Mouse (Mus musculus) left cerebral cortex, postnatal 10 days (tissue): ENCODE measurements around the gene Lrrc37a. TPM values are rescaled to one million over a fixed set of nuclear protein-coding genes. Genes with fewer than 3 reads are reported as not detected.
A peak's percentile ranks its signal among the peaks of the same experiment; 100 is the strongest.
"Not testable (repeated sequence)": the region's sequence is repeated elsewhere in the genome, so short reads cannot be mapped to it uniquely, and the experiment has no call there.

Experiments used
- DNase-seq, 2 experiments: peaks; one replicate each; pipeline ENCODE4 v3.0.0; 2021 to 2022; ENCODE audit warnings: low spot score in 2 of 2, mixed read lengths in 1 of 2; ENCODE audit errors: extremely low spot score in 1 of 2
- intact Hi-C: fragments of 180-260 bp; cut with DNase I; formaldehyde crosslinking; loops from one replicate; pipeline ENCODE4 v1.15.1; 2025
- total RNA-seq, 2 experiments: library from RNA; stranded (reverse); gene quantifications; 2 replicates each; pipeline ENCODE4 v1.2.3; 2021

Gene Lrrc37a
- total RNA-seq = not detected

- intact Hi-C loops = no loop called here
- DNase-seq = no peak
These were observed at the start of gene Lrrc37a for GRCm38 (mm10) chr11:103504497-103504896. Lrrc37a (minus strand) TSS chr11:103504597.

GRCm38 (mm10) chr11:103534973-103535372 lies 30.6 kb upstream of the Lrrc37a start:
- intact Hi-C loops, DNase-seq: not testable (repeated sequence)

GRCm38 (mm10) chr11:103512111-103512510 lies 7.7 kb upstream of the Lrrc37a start:
- no peak for DNase-seq
- intact Hi-C loops = no loop called here

- intact Hi-C loops = no loop called here
- DNase-seq = no peak
These were observed 40.0 kb downstream of the Lrrc37a start for GRCm38 (mm10) chr11:103464443-103464842.

GRCm38 (mm10) chr11:103451105-103451504 lies 53.3 kb downstream of the Lrrc37a start:
- DNase-seq, intact Hi-C loops: not testable (repeated sequence)

- DNase-seq, intact Hi-C loops: not testable (repeated sequence)
These were observed 54.7 kb downstream of the Lrrc37a start for GRCm38 (mm10) chr11:103449721-103450120.

GRCm38 (mm10) chr11:103443678-103444077 lies 60.7 kb downstream of the Lrrc37a start:
- DNase-seq = no peak
- intact Hi-C loops = no loop called here

- intact Hi-C loops = no loop called here
- no peak for DNase-seq
These were observed 68.1 kb downstream of the Lrrc37a start for GRCm38 (mm10) chr11:103436282-103436681.

GRCm38 (mm10) chr11:103425031-103425430 lies 79.4 kb downstream of the Lrrc37a start:
- intact Hi-C loops = no loop called here

GRCm38 (mm10) chr11:103419667-103420066 lies 84.7 kb downstream of the Lrrc37a start:
- no peak for DNase-seq
- intact Hi-C loops = loop anchor here (5.0 kb wide), 1 partner anchor 138 kb away; no protein-coding TSS in a partner anchor

More at GRCm38 (mm10) chr11:103425031-103425430, 79.4 kb downstream of the Lrrc37a start:
- DNase-seq = no peak

GRCm38 (mm10) chr11:103419226-103419625 lies 85.2 kb downstream of the Lrrc37a start:
- DNase-seq = peak in 1 of 2 experiments; percentile 44
- intact Hi-C loops = no loop called here

GRCm38 (mm10) chr11:103413516-103413915 lies 90.9 kb downstream of the Lrrc37a start:
- intact Hi-C loops = no loop called here
- DNase-seq = no peak

GRCm38 (mm10) chr11:103412950-103413423 lies 91.4 kb downstream of the Lrrc37a start:
- peak in 1 of 2 experiments; percentile 34 for DNase-seq
- intact Hi-C loops = no loop called here

GRCm38 (mm10) chr11:103411981-103412949 lies 92.1 kb downstream of the Lrrc37a start, which contains the start of gene Plekhm1:
Plekhm1 (minus strand) TSS chr11:103412687.
- DNase-seq = peak; percentile 93 to 98
- intact Hi-C loops = no loop called here

GRCm38 (mm10) chr11:103411301-103411700 lies 93.1 kb downstream of the Lrrc37a start:
- DNase-seq = no peak
- intact Hi-C loops = no loop called here

- intact Hi-C loops = no loop called here
- DNase-seq = no peak
These were observed 95.5 kb downstream of the Lrrc37a start for GRCm38 (mm10) chr11:103408880-103409279.

GRCm38 (mm10) chr11:103407136-103407535 lies 97.3 kb downstream of the Lrrc37a start:
- DNase-seq = not testable (repeated sequence)

GRCm38 (mm10) chr11:103406551-103406950 lies 97.8 kb downstream of the Lrrc37a start:
- intact Hi-C loops = no loop called here
- peak in 1 of 2 experiments; percentile 70 for DNase-seq

More at GRCm38 (mm10) chr11:103407136-103407535, 97.3 kb downstream of the Lrrc37a start:
- intact Hi-C loops = not testable (repeated sequence)

GRCm38 (mm10) chr11:103405814-103406213 lies 98.6 kb downstream of the Lrrc37a start:
- intact Hi-C loops = no loop called here

GRCm38 (mm10) chr11:103404618-103405017 lies 99.8 kb downstream of the Lrrc37a start:
- DNase-seq = no peak
- intact Hi-C loops = no loop called here

More at GRCm38 (mm10) chr11:103405814-103406213, 98.6 kb downstream of the Lrrc37a start:
- no peak for DNase-seq
